Mouse (Mus musculus): Measurements from ENCODE around the gene Zfand4. TPM values are rescaled to one million over a fixed set of nuclear protein-coding genes. Genes with fewer than 3 reads are reported as not detected.
"Not testable (repeated sequence)": the region's sequence is repeated elsewhere in the genome, so short reads cannot be mapped to it uniquely, and the experiment has no call there.

Gene Zfand4
- 8.0 and 8.5 TPM in 2 replicates for polyA plus RNA-seq (2012; rRNA removed)

DNA sequence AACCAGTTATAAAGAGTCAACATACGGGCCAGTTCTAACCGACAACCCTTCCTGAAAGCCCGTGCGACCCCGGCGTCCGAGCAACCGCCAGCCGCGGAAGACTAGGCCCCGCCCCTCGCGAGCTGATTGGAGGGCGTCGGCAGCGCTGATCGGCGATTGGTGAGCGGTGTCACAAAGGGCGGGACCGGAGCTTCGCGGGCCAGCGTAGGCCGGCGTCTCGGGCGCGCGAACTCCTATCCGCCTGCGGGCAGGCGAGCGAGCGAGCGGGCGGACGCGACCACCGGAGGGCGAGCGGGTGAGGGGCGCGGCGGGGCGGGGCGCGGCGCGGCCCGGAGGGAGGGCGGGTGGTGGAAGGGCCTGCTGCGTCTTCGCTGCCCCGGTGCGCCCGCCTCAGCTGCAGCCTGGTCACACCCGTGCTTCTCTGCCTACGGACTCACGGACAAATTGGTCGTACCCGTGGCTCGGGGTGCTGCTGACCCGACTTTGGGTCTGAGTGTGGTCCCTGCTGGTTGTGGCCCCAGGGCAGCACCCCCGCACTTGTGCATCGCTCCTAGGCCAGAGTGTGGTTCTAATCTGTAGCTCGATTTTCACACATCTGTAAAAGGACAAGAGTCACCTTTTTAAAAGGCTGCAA lies at the start of gene Zfand4:
TSS of gene Zfand4 (plus strand) at position 205 of the 634 bp plus-strand sequence.
- peak; percentile 89 to 92 for DNase-seq
- WGBS: under 1% methylated on average over 56 of the region's 67 CpGs
- no peak within 1 kb of the TSS for H3K27ac ChIP-seq (ENCODE audit: insufficient read depth, low read length)
- TF ChIP-seq CTCF (IDR thresholded peaks at IDR 0.05; ENCODE audit: borderline replicate concordance, insufficient read depth, low read depth, low read length) (no peak), POLR2A (IDR thresholded peaks at IDR 0.05; ENCODE audit: borderline replicate concordance, insufficient read depth, low read length) (0 out of 2 replicates have a peak, but pooled peaks have one; percentile 39)
- H3K4me1 ChIP-seq (ENCODE audit: control insufficient read depth, insufficient read depth, low read length): peaks cover 3% of the 10 kb centered on the region; the same call in 1 of the 2 replicates
- no peaks in the 10 kb centered on the region for H3K27me3 ChIP-seq (ENCODE audit: control insufficient read depth, insufficient read depth, low read length)
- H3K4me3 ChIP-seq (replicated peaks; ENCODE audit: insufficient read depth, low read depth, low read length): peak within 1 kb of the TSS; percentile 90

DNA sequence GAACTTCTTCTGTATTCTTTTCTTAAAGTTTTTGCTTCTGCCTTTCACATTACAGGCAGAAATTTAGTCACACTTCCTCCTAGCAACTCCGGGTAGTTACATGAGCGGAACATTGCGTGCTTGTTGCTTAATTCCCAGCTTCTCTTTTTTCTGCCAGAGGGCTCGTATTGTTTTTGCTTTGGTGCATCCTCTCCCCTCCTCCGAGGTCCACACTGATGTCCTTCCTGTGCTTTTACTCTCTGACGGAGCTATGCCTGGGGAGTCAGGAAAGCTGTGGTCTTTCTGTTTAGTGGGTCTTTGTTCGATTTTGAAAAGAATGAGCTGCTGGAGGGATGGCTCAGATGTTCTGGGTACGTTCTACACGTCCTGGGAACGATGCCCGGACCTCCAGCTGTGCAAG lies 36.3 kb upstream of the Zfand4 start:
- no peak for TF ChIP-seq CTCF (IDR thresholded peaks at IDR 0.05; ENCODE audit: borderline replicate concordance, insufficient read depth, low read depth, low read length)
- H3K27ac ChIP-seq (ENCODE audit: insufficient read depth, low read length): no peak overlapping the region
- no peak overlapping the region for H3K4me3 ChIP-seq (replicated peaks; ENCODE audit: insufficient read depth, low read depth, low read length)
- no peak for DNase-seq
- H3K27me3 ChIP-seq (ENCODE audit: control insufficient read depth, insufficient read depth, low read length): no peaks in the 10 kb centered on the region
- H3K4me1 ChIP-seq (ENCODE audit: control insufficient read depth, insufficient read depth, low read length): no peaks in the 10 kb centered on the region
- WGBS: 49% methylated on average over 11 of the region's 11 CpGs

DNA sequence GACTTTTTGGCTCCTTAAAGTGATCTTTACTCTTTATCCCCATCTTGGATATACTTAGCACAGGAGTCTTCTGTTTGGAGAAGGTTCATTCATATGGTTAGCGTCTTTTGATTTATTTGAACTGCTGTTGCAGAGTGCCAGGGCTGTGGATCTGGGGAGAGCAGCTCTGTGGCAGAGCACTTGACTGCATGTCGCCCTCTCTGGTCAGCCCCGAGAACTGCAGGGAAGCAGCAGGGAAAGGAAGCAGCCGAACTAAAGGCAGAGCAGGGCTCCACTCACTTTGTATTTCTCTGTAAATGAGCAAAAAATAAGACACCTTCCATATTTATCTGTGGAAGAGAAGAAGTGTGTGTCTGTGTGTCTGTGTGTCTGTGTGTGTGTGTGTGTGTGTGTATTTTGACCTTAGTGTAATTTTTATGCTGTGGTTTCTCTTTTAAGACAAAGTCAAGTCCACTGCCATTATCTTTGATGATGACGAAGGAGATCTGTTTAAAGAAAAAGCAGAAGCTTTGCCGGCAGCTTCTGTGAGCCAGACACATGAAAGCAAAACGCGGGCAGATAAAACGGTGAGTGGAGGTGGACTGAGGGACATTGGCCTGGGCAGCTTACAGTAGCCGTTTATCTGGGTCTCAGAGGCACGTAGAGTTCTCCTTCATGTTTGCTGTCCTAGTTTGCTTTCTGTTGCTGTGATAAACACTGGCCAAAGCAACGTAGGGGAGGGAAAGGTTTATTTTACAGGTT lies 35.1 kb upstream of the Zfand4 start:
- WGBS: 64% methylated on average over 12 of the region's 12 CpGs
- Histone ChIP-seq H3K4me3 (replicated peaks; ENCODE audit: insufficient read depth, low read depth, low read length) (no peak overlapping the region), H3K27ac (ENCODE audit: insufficient read depth, low read length) (no peak overlapping the region), H3K4me1 (ENCODE audit: control insufficient read depth, insufficient read depth, low read length) (no peaks in the 10 kb centered on the region), H3K27me3 (ENCODE audit: control insufficient read depth, insufficient read depth, low read length) (no peaks in the 10 kb centered on the region)
- peak; percentile 94 for TF ChIP-seq CTCF (IDR thresholded peaks at IDR 0.05; ENCODE audit: borderline replicate concordance, insufficient read depth, low read depth, low read length)
- TF ChIP-seq POLR2A (IDR thresholded peaks at IDR 0.05; ENCODE audit: borderline replicate concordance, insufficient read depth, low read length): no peak
- DNase-seq: peak; percentile 65 to 69

DNA sequence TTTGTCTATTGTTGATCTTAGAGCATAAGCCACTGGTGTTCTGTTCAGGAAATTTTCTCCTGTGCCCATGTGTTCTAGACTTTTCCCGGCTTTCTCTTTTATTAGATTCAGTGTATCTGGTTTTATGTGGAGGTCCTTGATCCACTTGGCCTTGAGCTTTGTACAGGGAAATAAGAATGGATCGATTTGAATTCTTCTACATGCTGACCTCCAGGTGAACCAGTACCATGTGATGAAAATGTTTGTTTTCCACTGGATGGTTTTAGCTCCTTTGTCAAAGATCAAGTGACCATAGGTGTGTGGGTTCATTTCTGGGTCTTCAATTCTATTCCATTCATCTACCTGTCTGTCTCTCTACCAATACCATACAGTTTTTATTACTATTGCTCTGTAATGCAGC lies 29.2 kb upstream of the Zfand4 start:
- not testable (repeated sequence) for DNase-seq; H3K4me1 ChIP-seq (ENCODE audit: control insufficient read depth, insufficient read depth, low read length); H3K27me3 ChIP-seq (ENCODE audit: control insufficient read depth, insufficient read depth, low read length); H3K4me3 ChIP-seq (replicated peaks; ENCODE audit: insufficient read depth, low read depth, low read length); H3K27ac ChIP-seq (ENCODE audit: insufficient read depth, low read length)
- WGBS: 96% methylated on average over 2 of the region's 2 CpGs

DNA sequence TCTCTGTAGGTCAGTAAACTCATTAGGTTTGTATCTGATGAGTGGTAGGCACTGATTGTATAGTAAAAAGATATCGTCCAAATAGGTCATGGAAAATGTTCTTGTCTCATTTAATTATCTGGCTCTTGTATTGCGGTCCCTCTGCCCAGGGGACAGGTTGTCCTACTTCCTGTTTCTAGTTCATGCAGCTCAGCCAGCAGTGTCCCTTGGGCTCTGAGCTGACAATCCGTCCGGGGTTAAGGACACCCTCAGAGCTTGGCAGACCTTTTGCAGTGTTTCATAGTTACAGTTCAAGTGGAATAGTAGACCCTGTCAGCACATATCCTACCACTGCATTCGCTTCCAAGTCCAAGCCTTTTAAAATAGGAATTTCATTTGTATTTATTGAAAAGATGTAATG lies 28.7 kb upstream of the Zfand4 start:
- no peaks in the 10 kb centered on the region for H3K4me1 ChIP-seq (ENCODE audit: control insufficient read depth, insufficient read depth, low read length)
- no peak for TF ChIP-seq CTCF (IDR thresholded peaks at IDR 0.05; ENCODE audit: borderline replicate concordance, insufficient read depth, low read depth, low read length)
- TF ChIP-seq POLR2A (IDR thresholded peaks at IDR 0.05; ENCODE audit: borderline replicate concordance, insufficient read depth, low read length): no peak
- peak in 1 of 2 experiments; percentile 46 for DNase-seq
- H3K27ac ChIP-seq (ENCODE audit: insufficient read depth, low read length): no peak overlapping the region
- no peaks in the 10 kb centered on the region for H3K27me3 ChIP-seq (ENCODE audit: control insufficient read depth, insufficient read depth, low read length)
- WGBS: 42% methylated on average over 5 of the region's 5 CpGs
- no peak overlapping the region for H3K4me3 ChIP-seq (replicated peaks; ENCODE audit: insufficient read depth, low read depth, low read length)

DNA sequence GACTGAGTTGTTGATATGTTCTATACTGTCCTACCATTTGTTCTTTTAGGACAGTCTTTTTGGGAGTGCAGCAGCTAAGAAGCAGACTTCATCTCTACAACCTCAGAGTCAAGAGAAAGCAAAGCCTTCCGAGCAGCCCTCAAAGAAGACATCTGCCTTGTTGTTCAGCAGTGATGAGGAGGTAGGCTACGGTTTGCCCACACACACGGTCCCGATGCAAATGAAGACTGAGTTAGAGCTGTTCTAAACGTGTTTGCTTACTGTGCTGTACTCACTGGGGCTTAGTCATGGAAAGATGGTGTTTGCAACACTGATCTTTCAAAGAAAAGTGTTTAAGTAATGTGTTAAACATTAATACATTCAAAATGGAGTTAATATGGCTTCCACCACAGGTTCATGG lies 25.9 kb upstream of the Zfand4 start:
- no peak overlapping the region for H3K4me3 ChIP-seq (replicated peaks; ENCODE audit: insufficient read depth, low read depth, low read length)
- no peak overlapping the region for H3K27ac ChIP-seq (ENCODE audit: insufficient read depth, low read length)
- H3K4me1 ChIP-seq (ENCODE audit: control insufficient read depth, insufficient read depth, low read length): no peaks in the 10 kb centered on the region
- no peaks in the 10 kb centered on the region for H3K27me3 ChIP-seq (ENCODE audit: control insufficient read depth, insufficient read depth, low read length)
- TF ChIP-seq POLR2A (IDR thresholded peaks at IDR 0.05; ENCODE audit: borderline replicate concordance, insufficient read depth, low read length): no peak
- 91% methylated on average over 5 of the region's 5 CpGs for WGBS
- DNase-seq: no peak

DNA sequence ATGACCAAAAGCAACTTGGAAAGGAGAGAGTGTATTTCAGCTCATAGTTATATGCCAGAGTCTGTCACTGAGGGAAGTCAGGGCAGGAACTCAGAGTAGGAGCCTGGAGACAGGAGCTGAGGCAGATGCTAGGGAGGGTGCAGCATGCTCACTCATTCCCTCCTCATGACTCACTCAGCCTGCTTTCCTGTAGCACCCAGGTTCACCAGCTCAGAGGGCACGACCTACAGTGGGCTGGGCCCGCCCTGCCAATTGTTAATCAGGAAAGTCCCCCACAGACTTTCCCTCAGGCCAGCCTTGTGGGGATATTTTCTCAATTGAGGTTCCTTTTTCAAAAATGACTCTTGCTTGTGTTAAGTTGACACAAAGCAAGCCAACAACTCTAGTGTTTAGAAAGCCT lies 23.7 kb upstream of the Zfand4 start:
- TF ChIP-seq CTCF (IDR thresholded peaks at IDR 0.05; ENCODE audit: borderline replicate concordance, insufficient read depth, low read depth, low read length) (no peak), POLR2A (IDR thresholded peaks at IDR 0.05; ENCODE audit: borderline replicate concordance, insufficient read depth, low read length) (no peak)
- no peak for DNase-seq
- Histone ChIP-seq H3K4me1 (ENCODE audit: control insufficient read depth, insufficient read depth, low read length) (no peaks in the 10 kb centered on the region), H3K27ac (ENCODE audit: insufficient read depth, low read length) (no peak overlapping the region), H3K4me3 (replicated peaks; ENCODE audit: insufficient read depth, low read depth, low read length) (no peak overlapping the region), H3K27me3 (ENCODE audit: control insufficient read depth, insufficient read depth, low read length) (no peaks in the 10 kb centered on the region)
- WGBS: 89% methylated on average over 2 of the region's 2 CpGs

DNA sequence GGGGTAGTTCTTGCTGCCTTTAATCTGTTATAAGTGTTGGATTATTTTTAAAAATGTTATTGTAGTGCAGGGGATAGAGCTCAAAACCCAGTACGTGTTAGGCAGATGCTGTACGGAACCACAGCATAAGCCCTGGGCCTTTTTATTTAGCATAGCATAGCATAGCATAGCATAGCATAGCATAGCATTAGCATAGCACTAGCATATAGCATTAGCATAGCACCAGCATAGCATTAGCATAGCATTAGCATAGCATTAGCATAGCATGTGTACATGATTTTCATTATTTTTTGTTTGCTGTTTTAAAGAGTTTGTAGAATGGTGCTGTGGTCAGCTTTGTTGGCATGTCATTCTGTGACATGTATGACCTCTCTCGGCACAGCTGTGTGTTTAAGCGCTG lies 4.4 kb upstream of the Zfand4 start:
- Histone ChIP-seq H3K4me1 (ENCODE audit: control insufficient read depth, insufficient read depth, low read length) (no peaks in the 10 kb centered on the region), H3K4me3 (replicated peaks; ENCODE audit: insufficient read depth, low read depth, low read length) (no peak overlapping the region), H3K27ac (ENCODE audit: insufficient read depth, low read length) (no peak overlapping the region), H3K27me3 (ENCODE audit: control insufficient read depth, insufficient read depth, low read length) (no peaks in the 10 kb centered on the region)
- 88% methylated on average over 4 of the region's 4 CpGs for WGBS
- TF ChIP-seq POLR2A (IDR thresholded peaks at IDR 0.05; ENCODE audit: borderline replicate concordance, insufficient read depth, low read length): no peak
- no peak for TF ChIP-seq CTCF (IDR thresholded peaks at IDR 0.05; ENCODE audit: borderline replicate concordance, insufficient read depth, low read depth, low read length)
- no peak for DNase-seq

All from cerebellum, adult 2 months (tissue).